Mouse (Mus musculus) liver, postnatal 0 days (tissue): ENCODE data around the gene Dnah10.

Experiments used
- CTCF ChIP-seq: sonication (generic); IDR thresholded peaks from 2 replicates; pipeline ENCODE4 v1.5.1; 2016; ENCODE audit warnings: antibody characterized with exemption, low read depth
- EP300 ChIP-seq: IDR thresholded peaks from 2 replicates; pipeline ENCODE4 v1.6.1; 2016; ENCODE audit warnings: antibody characterized with exemption, low read depth, mild to moderate bottlenecking

DNA sequence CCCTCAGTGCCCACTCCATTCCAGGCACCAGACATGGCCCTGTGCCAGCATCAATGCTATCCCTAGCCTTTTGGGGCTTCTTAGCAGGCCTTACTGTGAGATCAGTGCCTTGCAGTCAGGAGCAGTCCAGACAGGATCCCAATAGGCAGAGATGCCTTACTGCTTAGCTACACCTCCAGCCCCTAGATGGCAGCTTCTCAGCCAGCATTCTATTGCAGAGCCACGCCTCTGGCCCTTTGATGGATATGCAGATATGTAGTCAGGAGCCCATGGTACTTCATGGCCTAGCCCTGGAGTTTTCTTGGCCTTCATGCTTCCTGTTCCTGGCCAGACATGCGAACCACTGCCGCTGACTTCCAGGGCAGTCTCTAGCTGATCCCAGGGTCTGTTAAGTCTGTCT, 49.7 kb downstream of the Dnah10 start:
- TF ChIP-seq CTCF (no peak), EP300 (no peak)
